Mouse (Mus musculus): Measurements from ENCODE around the gene Gm44. TPM values are rescaled to one million over a fixed set of nuclear protein-coding genes. Genes with fewer than 3 reads are reported as not detected.

The Gm44 gene
- not detected in 2 replicates for polyA plus RNA-seq (2015; fragmentation: Nextera tagmentation; extraction: Ambion mirVana)

DNA sequence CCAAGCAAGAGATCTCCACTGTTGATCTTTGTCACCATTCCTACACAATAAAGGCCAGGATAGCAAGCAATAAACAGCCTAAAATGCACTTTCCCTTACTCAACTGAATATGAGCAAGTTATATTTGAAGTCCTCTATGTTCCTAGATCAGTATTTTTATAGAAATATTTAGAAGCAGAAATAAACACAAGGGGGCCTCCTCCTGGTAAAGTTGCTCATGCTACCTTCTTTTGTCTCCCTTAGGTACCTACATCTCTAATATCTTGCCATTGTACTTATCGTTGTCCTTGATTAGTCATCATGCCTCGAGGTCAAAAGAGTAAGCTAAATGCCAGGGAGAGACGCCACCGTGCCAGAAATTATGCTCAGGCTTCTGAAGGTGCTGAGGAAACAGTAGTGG lies at the start of gene Gm44:
TSS of gene Gm44 (plus strand) at position 301 of the 400 bp plus-strand sequence.

Measured in spleen, postnatal 0 days (tissue).